Mouse (Mus musculus) hindbrain, embryonic 12.5 days (tissue): Measurements from ENCODE around the gene Rdh16f1. TPM values are rescaled to one million over a fixed set of nuclear protein-coding genes. Genes with fewer than 3 reads are reported as not detected.

ENCODE experiments used
- polyA plus RNA-seq: library from polyadenylated mRNA; unstranded; fragments of >200 nt; fragmentation: Nextera tagmentation; extraction: Ambion mirVana; gene quantifications from 2 replicates; pipeline ENCODE4 v1.2.1, GENCODE M21; 2016

Rdh16f1 gene
- polyA plus RNA-seq, 1 experiment from 2014 or later, result not detected

Other genes with a start within 250 kb of the Rdh16f1 start
- 7.7 and 8.4 TPM in 2 replicates for gene Ndufa4l2, start 244.8 kb upstream of the Rdh16f1 start, polyA plus RNA-seq
- 67.1 and 67.5 TPM in 2 replicates for gene Shmt2, start 237.3 kb upstream of the Rdh16f1 start, polyA plus RNA-seq
- 101 and 109 TPM in 2 replicates for gene Nxph4, start 225.2 kb upstream of the Rdh16f1 start, polyA plus RNA-seq
- 111 and 115 TPM in 2 replicates for gene Lrp1, start 138.6 kb upstream of the Rdh16f1 start, polyA plus RNA-seq
- gene Stat6, start 116.8 kb upstream of the Rdh16f1 start, polyA plus RNA-seq, result 8.8 and 11.3 TPM in 2 replicates
- gene Nemp1, start 92.9 kb upstream of the Rdh16f1 start, polyA plus RNA-seq, result 7.8 and 8.9 TPM in 2 replicates
- 6.8 and 8.9 TPM in 2 replicates for gene Nab2, start 91.2 kb upstream of the Rdh16f1 start, polyA plus RNA-seq
- 0.33 and 0.67 TPM in 2 replicates for gene Myo1a, start 54.6 kb upstream of the Rdh16f1 start, polyA plus RNA-seq
- not detected in 2 replicates for gene Tac2, start 35.3 kb upstream of the Rdh16f1 start, polyA plus RNA-seq
- 5.2 and 5.3 TPM in 2 replicates for gene Zbtb39, start 20.2 kb upstream of the Rdh16f1 start, polyA plus RNA-seq
- 0.61 and 0.70 TPM in 2 replicates for gene Gpr182, start 8.1 kb upstream of the Rdh16f1 start, polyA plus RNA-seq
- 0.05 TPM in 1 of 2 replicates, not detected in the other for gene Rdh1, start 66 bp upstream of the Rdh16f1 start, polyA plus RNA-seq
- 0.08 TPM in 1 of 2 replicates, not detected in the other for gene Rdh9, start 16.6 kb downstream of the Rdh16f1 start, polyA plus RNA-seq
- gene Rdh16, start 41.4 kb downstream of the Rdh16f1 start, polyA plus RNA-seq, result not detected in 2 replicates
- not detected in 2 replicates for gene Rdh19, start 90.1 kb downstream of the Rdh16f1 start, polyA plus RNA-seq
- gene Rdh16f2, start 106.7 kb downstream of the Rdh16f1 start, polyA plus RNA-seq, result not detected in 2 replicates
- gene Rdh7, start 129.0 kb downstream of the Rdh16f1 start, polyA plus RNA-seq, result not detected in 2 replicates
- not detected in 2 replicates for gene Sdr9c7, start 138.7 kb downstream of the Rdh16f1 start, polyA plus RNA-seq
- not detected in 2 replicates for gene Hsd17b6, start 247.8 kb downstream of the Rdh16f1 start, polyA plus RNA-seq